Mouse (Mus musculus): Measurements from ENCODE around the gene Slmap. TPM values are rescaled to one million over a fixed set of nuclear protein-coding genes. Genes with fewer than 3 reads are reported as not detected.
A peak's percentile ranks its signal among the peaks of the same experiment; 100 is the strongest.
"Not testable (repeated sequence)": the region's sequence is repeated elsewhere in the genome, so short reads cannot be mapped to it uniquely, and the experiment has no call there.

Gene Slmap
- total RNA-seq, 2 experiments from 2014 or later, result 62.0 to 86.4 TPM

DNA sequence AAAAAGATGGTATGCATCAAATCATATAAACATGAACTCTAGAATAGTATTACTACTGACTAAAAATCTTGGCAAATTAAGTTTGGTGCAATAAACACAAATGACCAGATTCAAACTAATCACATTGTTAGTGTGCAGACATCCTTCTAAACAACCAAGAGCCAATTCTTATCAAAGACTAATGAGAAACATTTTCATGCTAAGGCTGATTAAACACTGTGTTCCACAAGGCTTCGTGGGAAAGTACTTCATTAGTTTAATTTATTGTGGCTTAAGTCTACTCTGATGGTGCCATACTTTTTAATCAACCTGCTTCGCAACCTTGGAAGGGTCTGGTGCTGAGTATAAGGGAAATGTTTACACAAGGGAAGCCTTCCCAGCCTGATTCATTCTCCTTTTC lies 102.4 kb downstream of the Slmap start:
- no peak for ATAC-seq (replicated peaks; ENCODE audit: low FRiP score, low TSS enrichment, poor library complexity, severe bottlenecking)

- no peak for ATAC-seq (replicated peaks; ENCODE audit: low FRiP score, low TSS enrichment, poor library complexity, severe bottlenecking)
These were observed 102.8 kb downstream of the Slmap start for GRCm38 (mm10) chr14:26431919-26432318.

- no peak for ATAC-seq (replicated peaks; ENCODE audit: low FRiP score, low TSS enrichment, poor library complexity, severe bottlenecking)
These were observed 114.5 kb downstream of the Slmap start for GRCm38 (mm10) chr14:26420231-26420630.

- no peak for ATAC-seq (replicated peaks; ENCODE audit: low FRiP score, low TSS enrichment, poor library complexity, severe bottlenecking)
These were observed 116.8 kb downstream of the Slmap start for GRCm38 (mm10) chr14:26417956-26418355.

GRCm38 (mm10) chr14:26417088-26417487 lies 117.6 kb downstream of the Slmap start:
- ATAC-seq (replicated peaks; ENCODE audit: low FRiP score, low TSS enrichment, poor library complexity, severe bottlenecking), result no peak

- no peak for ATAC-seq (replicated peaks; ENCODE audit: low FRiP score, low TSS enrichment, poor library complexity, severe bottlenecking)
These were observed 121.2 kb downstream of the Slmap start for GRCm38 (mm10) chr14:26413581-26413980.

GRCm38 (mm10) chr14:26406746-26407145 lies 128.0 kb downstream of the Slmap start:
- ATAC-seq (replicated peaks; ENCODE audit: low FRiP score, low TSS enrichment, poor library complexity, severe bottlenecking), result no peak

DNA sequence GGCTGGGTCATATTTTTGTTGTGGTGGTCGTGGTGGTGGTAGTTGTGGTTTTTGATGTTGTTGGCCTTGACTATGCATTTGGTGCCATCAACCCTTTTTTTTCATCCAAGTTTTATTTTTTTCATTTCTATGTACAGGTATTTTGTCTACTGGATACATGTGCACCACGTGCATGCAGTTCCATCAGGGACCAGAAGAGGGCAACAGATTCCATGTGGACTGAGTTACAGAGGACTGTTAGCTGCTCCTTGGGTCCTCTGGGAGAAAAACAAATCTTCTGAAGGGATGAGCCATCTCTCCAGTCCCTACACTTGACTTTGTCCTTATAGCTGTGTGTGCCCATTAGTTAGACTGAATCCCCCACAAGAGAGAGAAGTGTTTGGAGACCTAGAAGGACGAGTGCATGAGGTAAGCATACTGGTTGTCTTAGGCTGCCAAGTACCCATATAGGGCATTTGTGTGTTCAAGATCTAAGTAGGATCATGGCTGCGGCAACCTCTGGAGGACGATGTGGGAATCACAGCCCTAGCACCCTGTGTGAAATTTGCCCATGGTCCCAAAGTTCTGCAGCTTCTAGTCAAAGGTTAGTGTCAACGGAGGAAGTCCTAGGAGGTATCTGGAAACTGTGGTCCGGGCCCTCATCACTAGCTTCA lies 136.1 kb downstream of the Slmap start:
- ATAC-seq (replicated peaks; ENCODE audit: low FRiP score, low TSS enrichment, poor library complexity, severe bottlenecking), result no peak

DNA sequence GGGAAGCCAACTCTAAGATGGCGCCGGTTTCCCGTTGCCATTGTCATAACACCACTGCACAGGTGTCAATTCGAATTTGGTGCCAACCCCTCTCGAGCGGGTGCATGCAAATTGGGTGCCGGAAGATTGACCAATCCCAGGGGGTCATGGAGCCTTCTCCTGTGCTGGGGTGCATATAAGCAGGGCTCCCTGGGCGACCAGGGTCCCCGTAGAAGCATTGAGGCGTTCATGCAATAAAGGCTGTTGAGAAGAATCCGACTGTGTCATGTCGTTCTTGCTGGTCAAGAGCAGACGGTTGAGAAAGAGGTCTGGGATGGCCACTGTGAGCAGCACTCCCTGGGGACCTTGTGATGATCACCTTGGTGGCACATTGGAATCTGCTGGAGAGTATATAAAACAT lies 142.9 kb downstream of the Slmap start:
- no peak for ATAC-seq (replicated peaks; ENCODE audit: low FRiP score, low TSS enrichment, poor library complexity, severe bottlenecking)

DNA sequence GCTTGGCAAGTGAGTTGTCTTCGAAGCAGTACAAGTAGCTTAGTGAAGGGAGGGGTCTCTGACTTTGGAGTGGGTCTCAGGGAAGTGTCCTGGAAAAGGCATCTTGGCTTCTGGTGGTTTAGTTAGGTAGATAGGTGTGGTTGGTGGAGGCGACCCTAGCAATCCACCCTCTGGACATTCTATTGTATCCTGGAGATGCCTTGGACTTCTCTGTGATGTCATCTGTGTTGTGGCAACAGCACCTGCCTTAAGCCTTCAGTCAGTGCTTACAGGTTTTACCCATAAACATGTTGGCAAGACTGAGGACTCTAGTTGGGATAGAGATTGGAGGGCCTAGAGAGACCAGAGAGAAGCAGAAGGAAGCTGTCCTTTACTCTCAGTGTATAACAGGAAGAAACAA lies 145.8 kb downstream of the Slmap start:
- ATAC-seq (replicated peaks; ENCODE audit: low FRiP score, low TSS enrichment, poor library complexity, severe bottlenecking), result not testable (repeated sequence)

DNA sequence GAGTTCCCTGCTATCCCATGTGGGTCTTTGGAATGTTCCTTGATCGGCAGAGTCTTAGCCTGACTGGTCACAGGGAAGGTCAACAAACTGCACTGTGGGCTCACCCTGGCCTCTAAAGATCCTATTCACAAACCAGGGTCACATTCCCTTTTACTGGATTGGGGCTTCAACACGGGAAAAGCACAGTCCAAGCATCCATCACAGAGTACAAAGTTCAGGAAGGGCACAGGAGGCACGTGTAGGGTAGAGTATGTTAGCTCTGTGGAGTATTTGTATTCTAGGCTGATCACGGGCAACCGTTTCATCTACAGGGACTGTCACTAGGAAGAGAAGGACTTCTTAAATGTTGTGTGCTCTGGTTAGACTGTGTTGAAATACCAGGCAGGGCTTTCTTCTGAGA lies 147.7 kb downstream of the Slmap start:
- ATAC-seq (replicated peaks; ENCODE audit: low FRiP score, low TSS enrichment, poor library complexity, severe bottlenecking), result not testable (repeated sequence)

DNA sequence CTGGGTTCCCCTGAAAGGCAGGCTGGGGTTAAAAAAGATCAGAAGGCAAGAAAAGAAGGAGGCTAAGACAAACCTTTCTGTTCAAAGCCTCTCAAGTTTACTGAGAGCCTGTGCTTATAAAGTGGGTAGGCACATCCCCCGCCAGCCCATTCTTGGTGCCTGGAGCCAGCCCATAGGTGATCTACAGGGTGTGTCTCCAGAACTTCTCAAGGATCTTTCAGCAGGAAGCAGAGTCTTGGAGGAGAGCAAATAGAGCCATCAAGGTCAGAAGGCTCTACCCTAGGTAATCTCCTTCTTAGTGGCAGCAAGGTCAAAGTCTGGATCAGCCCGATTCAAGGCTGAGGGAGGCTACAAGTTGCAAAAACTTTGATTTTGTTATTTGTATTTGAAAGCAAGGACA lies 149.1 kb downstream of the Slmap start:
- ATAC-seq (replicated peaks; ENCODE audit: low FRiP score, low TSS enrichment, poor library complexity, severe bottlenecking), result not testable (repeated sequence)

GRCm38 (mm10) chr14:26379071-26379470 lies 155.7 kb downstream of the Slmap start:
- no peak for ATAC-seq (replicated peaks; ENCODE audit: low FRiP score, low TSS enrichment, poor library complexity, severe bottlenecking)

- peak; percentile 71 for ATAC-seq (replicated peaks; ENCODE audit: low FRiP score, low TSS enrichment, poor library complexity, severe bottlenecking)
These were observed 158.1 kb downstream of the Slmap start for GRCm38 (mm10) chr14:26376652-26377051.

Other genes with a start within 250 kb of the Slmap start
- 33.8 and 34.2 TPM in 2 replicates for gene Dennd6a, start 38.9 kb upstream of the Slmap start, total RNA-seq (2014; fragmentation: Nextera tagmentation)
- 34.6 and 45.4 TPM in 2 replicates for gene Dennd6a, start 38.9 kb upstream of the Slmap start, total RNA-seq (2017)
- 122 TPM in 2 replicates for gene Arf4, start 103.1 kb upstream of the Slmap start, total RNA-seq (2014; fragmentation: Nextera tagmentation)
- 69.3 and 73.4 TPM in 2 replicates for gene Arf4, start 103.1 kb upstream of the Slmap start, total RNA-seq (2017)
- gene Pde12, start 135.0 kb upstream of the Slmap start, total RNA-seq (2014; fragmentation: Nextera tagmentation), result 12.0 and 12.4 TPM in 2 replicates
- 18.6 and 20.5 TPM in 2 replicates for gene Pde12, start 135.0 kb upstream of the Slmap start, total RNA-seq (2017)
- gene Dnah12, start 158.3 kb upstream of the Slmap start, total RNA-seq (2014; fragmentation: Nextera tagmentation), result 2.7 and 3.5 TPM in 2 replicates
- gene Dnah12, start 158.3 kb upstream of the Slmap start, total RNA-seq (2017), result 3.8 and 5.7 TPM in 2 replicates